Mouse (Mus musculus) CD4-positive, CD25-positive, alpha-beta regulatory T cell, adult 4 months (primary cell): ENCODE results near the gene Map7. TPM values are rescaled to one million over a fixed set of nuclear protein-coding genes. Genes with fewer than 3 reads are reported as not detected.

Experiments
- ATAC-seq: one replicate; pipeline ENCODE4 v1.8.0; 2017
- polyA plus RNA-seq, 2 experiments: library from polyadenylated mRNA; unstranded; fragments of 100-300 nt; shearing (Covaris generic); gene quantifications; one replicate each; pipeline ENCODE4 v1.2.1; 2017

Map7 gene
- polyA plus RNA-seq, 2 experiments from 2014 or later: 5.0 to 5.9 TPM

DNA sequence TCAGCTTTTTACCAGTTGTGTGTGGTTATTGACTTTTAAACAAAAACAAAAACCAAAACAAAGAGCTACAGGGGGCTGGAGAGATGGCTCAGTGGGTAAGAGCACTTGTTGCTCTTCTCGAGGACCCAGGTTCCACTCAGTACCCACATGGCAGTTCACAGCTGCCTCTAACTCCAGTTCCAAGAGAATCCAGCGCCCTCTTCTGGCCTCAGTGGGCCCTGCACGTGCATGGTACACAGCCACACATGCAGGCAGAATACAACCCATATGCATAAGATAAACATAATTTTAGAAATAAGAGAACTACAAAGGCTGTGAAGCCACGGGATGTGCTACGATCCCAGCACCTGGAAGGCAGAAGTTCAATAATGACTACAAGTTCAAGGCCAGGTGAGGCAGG is 147.7 kb downstream of the Map7 start:
- ATAC-seq: no peak

- no peak for ATAC-seq
Observed at GRCm38 (mm10) chr10:20298152-20298920, 150.1 kb downstream of the Map7 start.

- no peak for ATAC-seq
Observed at GRCm38 (mm10) chr10:20299114-20299513, 150.8 kb downstream of the Map7 start.

DNA sequence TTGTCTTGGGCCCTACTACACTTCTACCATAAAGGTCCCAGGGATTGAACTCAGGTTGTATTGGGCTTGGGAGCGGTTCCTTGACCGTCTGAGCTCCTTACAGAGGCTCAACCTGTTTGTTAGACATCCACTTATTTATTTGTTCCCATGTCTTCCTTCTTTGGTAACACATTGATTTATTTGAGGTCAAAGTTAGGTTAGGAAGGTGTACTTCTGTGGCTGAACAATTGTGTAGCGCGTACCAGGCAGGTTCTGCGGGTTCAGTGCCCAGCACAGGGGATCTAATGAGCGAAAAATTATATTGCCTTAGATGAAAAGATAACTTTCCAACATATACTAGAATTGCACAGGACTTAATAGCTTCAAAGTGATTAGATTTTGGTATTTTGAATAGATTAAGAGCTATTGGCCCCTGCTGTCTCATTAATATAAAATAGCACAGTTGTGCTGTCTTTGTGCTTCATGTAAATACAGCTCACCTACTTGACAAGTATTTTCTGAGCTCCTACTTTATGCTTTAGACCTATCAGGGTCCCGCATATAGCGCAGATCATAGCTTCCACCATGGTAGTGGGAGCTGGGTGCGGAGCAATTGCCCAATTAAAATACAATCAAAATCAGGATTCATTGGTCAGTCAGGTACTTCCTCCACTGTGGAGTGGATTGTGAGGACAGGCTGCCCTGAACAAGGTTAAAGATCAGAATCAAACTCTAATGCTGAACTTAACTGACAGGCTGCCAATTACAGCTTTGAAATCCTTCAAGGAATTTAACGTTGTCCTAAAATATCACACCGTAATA is 162.9 kb downstream of the Map7 start:
- no peak for ATAC-seq

GRCm38 (mm10) chr10:20311918-20312735 is 163.9 kb downstream of the Map7 start, which contains the start of gene Bclaf1:
Gene Bclaf1, plus strand, starts transcription at chr10:20312469.
- ATAC-seq: peak; percentile 77

DNA sequence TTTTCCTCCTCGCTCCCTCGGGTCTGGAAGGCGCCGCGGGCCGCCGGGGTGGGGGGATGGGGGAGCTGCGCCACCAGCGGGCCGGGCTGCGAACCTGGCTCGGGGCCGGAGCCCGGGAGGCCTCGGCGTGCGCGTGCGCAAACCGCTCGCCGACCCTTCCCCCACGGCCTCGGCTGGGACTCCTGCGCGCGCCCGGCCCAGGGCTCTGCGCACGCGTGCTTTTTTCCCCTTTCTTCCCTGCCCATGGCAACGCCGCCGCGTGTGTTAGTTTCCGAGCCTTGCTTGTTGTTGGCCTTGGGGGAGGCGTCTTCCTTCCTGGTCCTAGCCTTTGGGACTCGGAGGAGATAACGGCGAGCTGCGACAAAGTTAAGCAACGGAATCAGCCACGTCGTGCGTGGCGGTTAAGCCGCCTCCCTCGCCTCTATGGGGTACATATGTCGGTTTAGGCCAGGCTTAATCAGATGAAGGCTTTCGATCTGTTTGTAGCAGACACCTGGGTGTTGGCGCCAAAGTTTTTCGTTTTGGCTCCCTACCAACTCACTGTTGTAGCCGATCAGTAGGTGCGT is 164.5 kb downstream of the Map7 start:
- ATAC-seq: peak; percentile 57

DNA sequence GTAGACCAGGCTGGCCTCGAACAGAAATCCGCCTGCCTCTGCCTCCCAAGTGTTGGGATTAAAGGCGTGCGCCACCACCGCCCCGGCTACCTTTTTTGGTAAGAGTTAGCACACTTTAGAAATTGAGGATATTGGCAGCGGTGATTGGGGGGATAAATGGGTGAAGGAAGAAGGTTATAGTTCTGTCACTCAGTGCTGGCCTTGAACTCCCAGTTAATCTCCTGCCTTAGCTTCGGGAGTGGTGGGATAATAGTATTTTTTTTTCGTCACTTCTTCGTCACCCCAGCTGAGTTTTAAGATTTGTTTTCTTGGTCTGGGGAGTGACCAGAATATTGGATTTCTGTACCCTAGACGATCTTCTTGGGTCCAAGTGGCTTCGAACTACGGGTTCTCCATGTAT is 165.2 kb downstream of the Map7 start:
- no peak for ATAC-seq

DNA sequence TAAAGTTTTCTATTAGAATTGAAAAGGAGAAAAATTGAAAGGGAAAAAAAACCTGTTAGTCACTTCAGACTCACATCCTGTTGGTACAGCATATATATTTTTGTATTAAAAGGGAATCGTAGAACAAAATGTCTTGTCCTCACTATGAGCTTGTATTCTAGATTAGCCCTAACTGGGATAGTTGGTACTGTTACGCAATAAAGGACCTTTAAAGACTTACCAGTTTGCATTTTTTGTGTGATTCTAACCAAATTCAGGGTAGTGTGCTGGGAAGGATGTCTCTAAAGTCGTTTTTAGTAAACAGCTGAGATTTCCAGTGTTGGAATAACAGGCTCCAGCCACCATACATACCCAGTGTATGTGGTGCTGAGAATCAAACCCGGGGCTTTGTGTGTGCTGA is 165.7 kb downstream of the Map7 start:
- ATAC-seq: no peak

DNA sequence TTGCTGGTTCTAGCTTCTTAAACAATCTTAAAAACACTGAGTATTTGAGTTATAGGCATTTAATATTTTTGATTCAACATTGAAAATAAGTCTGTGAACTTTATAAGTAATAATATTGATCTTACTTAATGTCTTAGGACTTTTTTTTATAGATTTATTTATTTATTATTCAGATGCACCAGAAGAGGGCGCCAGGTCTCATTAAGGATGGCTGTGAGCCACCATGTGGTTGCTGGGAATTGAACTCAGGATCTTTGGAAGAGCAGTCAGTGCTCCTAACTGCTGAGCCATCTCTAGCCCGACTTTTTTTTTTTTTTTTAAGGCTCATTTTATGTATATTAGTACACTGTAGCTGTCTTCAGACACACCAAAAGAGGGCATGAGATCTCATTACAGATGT is 166.5 kb downstream of the Map7 start:
- no peak for ATAC-seq

- no peak for ATAC-seq
Observed at GRCm38 (mm10) chr10:20317466-20317865, 169.2 kb downstream of the Map7 start.

DNA sequence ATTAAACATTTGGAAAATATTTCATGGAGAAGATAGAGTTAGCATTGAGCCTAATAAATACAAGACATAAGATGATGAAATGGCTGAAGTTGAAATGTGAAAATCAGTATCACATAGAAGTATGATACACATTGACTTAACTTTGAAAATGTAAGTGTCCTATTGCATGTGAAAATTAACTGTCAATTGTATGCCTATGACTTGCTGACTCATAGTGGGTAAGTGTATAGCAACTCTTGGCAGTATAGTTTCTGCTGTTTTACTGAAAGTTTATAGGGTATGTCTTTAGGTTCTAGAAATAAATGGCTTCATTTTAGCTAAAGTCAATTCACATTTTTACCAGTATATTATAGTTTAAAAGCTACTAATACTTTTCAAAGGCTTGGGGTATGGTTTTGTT is 178.0 kb downstream of the Map7 start:
- ATAC-seq: no peak

Other genes starting within 250 kb of the Map7 start
- 1 to 10 TPM; 3.0 to 5.1 TPM for gene Pex7, start 240.8 kb upstream of the Map7 start, polyA plus RNA-seq
- 10 to 100 TPM; 13.6 to 14.5 TPM for gene Map3k5, start 214.0 kb upstream of the Map7 start, polyA plus RNA-seq
- 100 to 1,000 TPM; 190 to 207 TPM for gene Bclaf1, start 164.0 kb downstream of the Map7 start, polyA plus RNA-seq
- gene Mtfr2, start 199.3 kb downstream of the Map7 start, polyA plus RNA-seq: under 1 TPM; 0.73 to 0.79 TPM